Mouse (Mus musculus) erythroblast, adult 5-6 weeks (primary cell): ENCODE measurements around the gene Osgep. TPM values are rescaled to one million over a fixed set of nuclear protein-coding genes. Genes with fewer than 3 reads are reported as not detected.
"Not testable (repeated sequence)": the region's sequence is repeated elsewhere in the genome, so short reads cannot be mapped to it uniquely, and the experiment has no call there.

Source experiments
- ATAC-seq: replicated peaks from 2 replicates; pipeline ENCODE4 v1.8.0; 2016; ENCODE audit warnings: moderate number of reproducible peaks, mild to moderate bottlenecking, moderate TSS enrichment, inconsistent platforms; ENCODE audit not compliant: poor library complexity, low FRiP score, severe bottlenecking
- total RNA-seq, 2 experiments: library from RNA; stranded (forward) in 1 of 2; stranded (reverse) in 1 of 2; fragments of 150-400 nt in 1 of 2; fragments of 200-764, 138-1000 nt in 1 of 2; gene quantifications; 2 replicates each; pipeline versions ENCODE4 v1.2.3 to v1.2.4; 2015 to 2017; ENCODE audit warnings: low replicate concordance in 2 of 2

Gene Osgep
- total RNA-seq (2015; ENCODE audit: low replicate concordance), result 6.5 and 19.2 TPM in 2 replicates
- 13.0 and 13.4 TPM in 2 replicates for total RNA-seq (2017; ENCODE audit: low replicate concordance)

DNA sequence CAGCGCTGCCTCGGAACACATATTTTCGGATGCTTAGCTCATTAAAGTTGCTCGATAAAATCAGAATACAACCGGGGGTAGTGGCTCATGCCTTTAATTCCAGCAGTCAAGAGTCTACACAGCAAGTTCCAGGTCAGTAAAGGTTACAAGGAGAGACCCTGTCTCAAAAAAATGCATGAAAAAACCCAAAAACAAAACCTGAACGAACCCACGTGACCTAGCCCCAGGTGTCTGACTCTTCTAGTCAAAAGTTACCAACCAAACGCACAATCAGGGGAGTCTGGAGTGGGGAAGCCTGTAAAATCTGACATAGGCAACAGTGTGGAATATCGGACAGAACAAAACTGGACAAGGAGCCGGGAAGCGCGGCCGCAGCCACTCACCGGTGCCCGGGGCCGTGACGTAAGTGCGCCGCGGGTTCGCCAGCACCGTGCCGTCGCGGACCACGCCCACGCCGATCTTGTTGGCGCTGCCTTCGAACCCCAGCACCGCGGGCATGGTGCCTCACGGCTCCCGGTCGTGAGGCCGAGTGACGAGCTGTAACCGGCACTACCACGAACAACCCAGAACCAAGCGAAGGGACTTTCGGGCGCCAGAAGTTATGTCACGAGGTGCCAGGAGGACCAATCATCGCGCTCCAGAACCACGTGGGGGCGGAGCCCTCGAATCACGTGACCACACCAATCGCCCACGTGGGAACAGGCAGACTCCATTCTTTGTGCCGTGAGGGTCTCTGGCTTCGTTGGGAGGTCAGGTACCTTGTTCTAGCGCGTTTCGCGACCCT lies at the start of gene Osgep, which contains the start of gene Apex1:
TSS of gene Osgep (minus strand) at position 613 of the 784 bp plus-strand sequence.
TSS of gene Apex1 (plus strand) at position 688 of the 784 bp plus-strand sequence.
- peak; percentile 89 for ATAC-seq

DNA sequence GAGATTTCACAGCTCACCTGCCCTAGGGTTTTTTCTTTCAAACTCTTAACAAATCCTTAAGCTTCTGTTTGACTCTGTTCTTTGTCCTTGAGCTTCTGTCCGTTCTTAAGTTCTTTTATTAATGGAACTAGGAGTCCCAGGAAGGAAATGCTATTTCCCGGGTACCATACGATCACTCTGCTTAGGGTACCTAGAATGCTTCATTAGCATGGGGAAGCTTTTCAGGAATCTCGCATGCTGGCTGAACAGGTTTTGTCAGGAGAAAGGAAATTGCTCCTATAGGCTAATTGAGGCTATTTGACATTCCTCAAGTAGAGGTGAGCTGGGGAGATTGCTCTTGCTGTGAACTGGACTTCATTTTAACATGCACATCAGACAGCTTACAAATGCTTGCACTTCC lies 49.0 kb upstream of the Osgep start:
- ATAC-seq, result no peak

DNA sequence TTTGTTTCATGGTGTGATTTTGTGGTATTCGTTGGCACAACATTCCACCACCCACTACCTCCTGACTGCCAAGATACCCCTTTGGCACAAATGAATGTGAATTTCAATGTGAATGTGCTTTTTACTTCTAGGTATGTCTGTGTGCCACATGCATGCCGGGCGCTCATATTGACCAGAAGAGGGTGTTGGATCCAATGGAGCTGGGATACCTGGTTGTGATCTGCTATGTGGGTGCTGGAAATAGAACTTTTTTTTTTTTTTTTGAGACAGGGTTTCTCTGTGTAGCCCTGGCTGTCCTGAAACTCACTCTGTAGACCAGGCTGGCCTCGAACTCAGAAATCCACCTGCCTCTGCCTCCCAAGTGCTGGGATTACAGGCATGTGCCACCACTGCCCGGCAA lies 48.4 kb upstream of the Osgep start:
- ATAC-seq, result not testable (repeated sequence)

DNA sequence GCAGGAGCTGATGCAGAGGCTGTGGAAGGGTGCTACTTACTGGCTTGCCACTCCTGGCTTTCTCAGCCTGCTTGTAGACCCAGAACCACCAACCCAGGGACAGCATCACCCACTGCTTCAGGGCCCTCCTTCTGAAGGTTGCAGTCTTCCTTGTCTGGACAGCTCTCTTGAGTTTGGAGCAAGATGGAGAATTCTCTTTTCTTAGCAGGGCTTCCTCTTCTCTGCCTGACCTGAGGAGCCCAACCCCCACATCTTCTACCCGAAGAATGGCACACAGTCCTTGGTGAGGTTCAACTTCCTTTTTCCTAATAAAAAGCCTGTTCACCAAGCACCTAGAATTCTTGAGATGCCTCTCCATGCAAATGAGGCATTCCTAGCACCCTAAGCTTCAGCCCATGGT lies 46.1 kb upstream of the Osgep start:
- ATAC-seq, result no peak

DNA sequence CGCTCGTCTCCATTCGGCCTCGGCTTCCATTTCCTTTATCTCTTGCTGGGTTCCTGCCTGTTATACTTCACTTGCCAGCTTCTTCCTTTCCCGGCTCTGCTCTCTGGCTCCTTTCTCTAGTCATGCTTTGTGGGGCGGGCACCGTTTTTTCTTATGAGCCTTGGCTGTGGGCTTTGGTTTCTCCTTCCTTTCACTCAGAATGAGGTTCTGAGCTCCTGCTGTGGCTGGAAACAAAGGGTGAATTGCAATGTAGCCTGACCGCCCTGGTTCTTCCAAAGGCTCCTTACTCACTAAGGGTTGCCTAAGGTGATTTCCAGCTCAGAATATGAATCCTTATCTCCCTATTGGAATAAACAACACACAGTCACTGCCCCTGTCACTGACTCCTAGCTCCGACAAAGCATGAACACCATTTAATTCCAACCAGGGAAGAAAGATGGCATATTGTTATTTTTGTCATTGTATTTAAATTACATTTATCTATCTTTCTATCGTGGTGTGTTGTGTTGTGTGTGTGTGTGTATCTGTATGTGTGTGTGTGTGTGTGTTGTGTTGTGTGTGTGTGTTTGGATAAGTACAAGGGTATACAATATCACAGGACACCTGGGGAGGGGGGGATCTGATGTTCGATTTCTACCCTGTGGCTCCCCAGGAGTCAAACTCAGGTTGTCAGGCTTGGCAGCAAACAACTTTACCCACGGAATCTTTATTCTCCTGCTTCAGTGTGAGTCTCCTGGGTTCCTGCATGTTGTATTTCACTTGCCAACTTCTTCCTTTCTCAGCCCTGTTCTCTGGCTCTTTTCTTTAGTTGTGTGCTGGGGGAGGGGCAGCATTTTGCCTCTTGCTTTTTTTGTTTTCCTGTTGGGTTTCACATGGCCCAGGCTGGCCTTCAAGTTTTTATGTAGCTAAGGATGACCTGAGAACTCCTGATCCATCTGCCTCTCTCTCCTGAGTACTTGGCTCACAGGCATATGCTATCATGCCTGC lies 45.2 kb upstream of the Osgep start:
- ATAC-seq, result peak; percentile 37; the same call in 1 of the 2 replicates

DNA sequence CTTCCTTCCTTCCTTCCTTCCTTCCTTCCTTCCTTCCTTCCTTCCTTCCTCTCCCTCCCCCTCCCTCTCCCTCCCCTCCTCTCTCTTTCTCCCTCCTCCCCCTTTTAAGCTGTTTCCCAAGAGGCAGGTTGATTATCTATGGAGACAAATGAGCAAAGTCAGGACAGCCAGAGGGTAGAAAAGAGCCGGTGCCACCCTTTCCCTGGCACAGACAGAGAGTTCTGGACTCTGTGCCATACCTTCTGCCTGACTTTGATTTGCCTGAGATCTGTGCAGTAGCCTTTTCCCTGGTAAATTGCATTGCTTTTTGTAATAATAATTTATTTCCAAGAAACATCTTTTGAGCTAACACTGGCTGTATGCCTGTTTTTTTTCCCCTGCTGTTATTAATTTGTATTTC lies 44.3 kb upstream of the Osgep start:
- ATAC-seq, result no peak

DNA sequence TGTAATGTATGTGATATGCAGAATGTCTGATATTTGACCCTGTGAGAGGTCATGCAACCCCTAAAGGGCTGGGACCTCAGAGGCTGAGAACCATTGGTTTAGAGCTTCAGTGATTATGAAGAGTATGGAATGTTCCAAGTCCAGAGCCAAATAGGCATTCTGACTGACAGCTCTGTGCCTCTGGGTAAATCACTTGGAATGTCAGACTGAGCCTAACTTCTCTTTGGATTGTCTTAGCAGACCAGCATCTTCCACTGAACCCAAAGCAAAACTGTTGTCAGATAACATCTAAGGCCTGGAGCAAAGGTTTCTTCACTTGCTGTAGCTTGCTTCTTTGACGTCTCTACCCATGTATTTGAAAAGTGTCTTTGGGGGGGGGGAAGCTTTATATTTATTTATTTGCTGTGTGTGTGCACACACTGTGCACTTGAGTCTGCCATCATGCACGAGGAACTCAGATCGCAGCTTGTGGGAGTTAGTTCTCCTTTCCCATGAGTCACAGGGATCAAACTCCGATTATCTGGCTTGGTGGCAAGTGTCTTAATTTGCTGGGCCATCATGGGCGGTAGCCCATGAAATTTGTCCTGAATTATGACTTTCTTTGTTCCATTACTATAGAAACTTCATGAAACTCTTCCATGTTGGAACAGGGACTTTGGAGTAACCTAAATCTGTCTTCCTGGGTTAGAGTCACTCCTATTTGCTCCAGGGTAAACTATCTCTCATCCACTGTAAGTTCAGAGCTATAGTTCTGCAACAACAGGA lies 43.7 kb upstream of the Osgep start:
- ATAC-seq, result no peak

DNA sequence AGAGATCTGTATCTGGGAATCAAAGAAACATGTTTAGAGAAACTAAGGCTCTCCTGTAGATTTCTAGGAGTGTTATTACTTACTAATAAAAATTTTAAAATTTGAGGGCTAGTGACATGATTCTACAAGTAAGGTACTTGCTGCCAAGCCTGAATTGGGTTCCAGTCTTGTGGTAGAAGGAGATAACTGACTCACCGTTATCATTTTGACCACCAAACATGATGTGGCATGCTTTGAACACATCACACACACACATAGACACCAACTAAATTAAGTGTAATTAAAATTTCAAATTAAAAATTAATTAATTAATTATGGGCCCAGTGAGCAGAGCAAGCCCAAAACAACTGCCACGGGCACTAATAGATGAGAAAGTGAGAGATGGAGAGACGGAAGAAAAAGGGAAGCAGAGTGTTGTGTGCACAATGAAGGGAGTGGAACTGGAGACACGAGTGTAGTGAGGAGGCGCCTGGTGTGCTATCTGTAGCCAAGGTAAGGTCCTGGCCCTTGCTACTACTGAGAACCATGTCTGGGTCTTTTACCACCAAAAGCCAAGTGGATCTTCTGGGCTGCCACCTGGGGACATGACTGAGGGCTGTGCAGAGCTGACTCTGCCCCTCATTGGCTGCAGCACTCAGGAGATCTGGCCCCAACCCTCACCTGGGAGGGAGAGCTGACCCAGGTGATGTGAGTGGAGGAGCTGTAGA lies 33.7 kb upstream of the Osgep start:
- peak; percentile 63 for ATAC-seq

DNA sequence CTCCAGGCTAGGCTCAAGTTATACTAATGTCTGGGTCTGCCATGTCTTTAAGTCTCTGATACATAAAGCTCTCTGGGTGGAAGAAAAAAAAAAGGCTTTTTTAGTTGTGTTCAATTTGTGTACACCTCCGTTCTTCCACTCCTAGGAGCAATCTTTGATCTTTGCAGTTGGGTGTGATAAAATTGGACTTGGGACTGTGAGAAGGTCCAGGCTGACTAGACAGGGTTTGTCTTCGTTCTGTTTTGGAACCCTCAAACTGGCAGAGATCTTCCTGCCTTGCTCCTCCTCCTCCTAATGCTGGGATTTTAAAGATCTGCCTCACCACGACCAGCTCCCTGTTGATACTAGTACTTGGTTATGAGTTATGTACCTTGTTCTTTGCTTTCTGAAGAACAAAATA lies 32.5 kb upstream of the Osgep start:
- ATAC-seq, result peak; percentile 26

DNA sequence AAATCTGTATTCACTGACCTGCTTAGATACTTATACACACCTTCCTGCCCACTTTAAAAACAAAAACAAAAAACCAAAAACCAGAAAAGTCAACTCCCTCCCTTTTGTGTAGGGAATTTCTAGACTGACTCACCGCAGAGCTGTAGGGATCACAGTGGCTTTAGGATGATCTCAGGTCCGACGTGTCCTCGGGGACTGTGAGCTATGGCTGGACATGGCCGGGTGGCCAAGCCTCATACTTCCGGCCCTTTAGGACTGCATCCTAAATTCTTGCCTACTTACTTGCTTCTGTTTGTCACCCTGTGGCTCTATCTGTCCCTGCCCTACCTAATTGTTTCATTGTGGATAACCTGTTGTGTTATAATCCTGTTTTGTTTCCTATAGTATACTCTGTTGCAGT lies 32.0 kb upstream of the Osgep start:
- ATAC-seq, result not testable (repeated sequence)

DNA sequence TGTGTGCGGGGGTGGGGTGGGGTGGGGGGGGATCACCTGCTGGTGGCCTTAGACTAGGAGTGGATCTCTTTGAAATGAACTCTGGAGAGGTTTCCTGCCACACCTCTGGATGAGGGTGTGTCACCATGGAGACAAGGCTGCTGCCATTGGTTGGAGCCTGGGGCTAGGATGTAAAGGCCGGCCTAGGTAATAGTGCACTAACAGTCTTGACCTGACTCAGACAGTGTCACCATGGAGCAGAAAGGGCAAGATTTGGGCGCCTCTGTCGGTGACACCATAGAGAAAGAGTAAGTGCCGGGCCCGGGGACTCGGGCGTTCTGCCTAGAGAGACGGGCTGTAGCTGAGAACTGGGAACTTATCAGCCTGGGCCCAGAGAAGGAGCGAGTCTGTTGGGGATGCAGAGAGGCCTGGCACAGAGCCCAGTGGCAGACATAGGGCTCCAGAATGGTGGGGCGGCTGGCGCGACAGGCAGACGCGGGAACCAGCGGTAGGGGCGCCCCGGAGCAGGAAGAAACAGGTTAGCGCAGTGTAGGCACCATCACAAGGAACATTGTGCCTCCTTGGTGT lies 31.3 kb upstream of the Osgep start, which contains the start of gene Pnp2:
TSS of gene Pnp2 (plus strand) at position 51 of the 567 bp plus-strand sequence.
- ATAC-seq, result peak; percentile 76

DNA sequence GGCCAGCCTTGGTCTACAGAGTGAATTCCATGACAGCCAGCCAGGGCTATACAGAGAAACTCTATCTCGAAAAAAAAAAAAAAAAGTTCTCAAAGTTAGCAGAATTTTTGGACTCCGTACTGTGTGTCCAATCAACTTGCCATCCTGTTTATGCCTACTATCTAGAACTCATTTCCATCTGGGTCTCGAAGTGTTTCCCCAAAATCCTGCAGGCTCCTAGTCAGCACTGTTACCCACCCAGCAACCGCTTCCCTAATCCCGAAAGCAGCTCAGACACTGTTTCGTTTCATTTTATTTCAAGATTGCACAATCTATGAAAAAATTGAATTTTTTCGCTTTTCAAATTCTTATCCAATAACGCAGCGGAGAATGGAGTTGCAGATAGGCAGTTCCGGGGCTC lies 30.8 kb upstream of the Osgep start:
- ATAC-seq, result no peak

DNA sequence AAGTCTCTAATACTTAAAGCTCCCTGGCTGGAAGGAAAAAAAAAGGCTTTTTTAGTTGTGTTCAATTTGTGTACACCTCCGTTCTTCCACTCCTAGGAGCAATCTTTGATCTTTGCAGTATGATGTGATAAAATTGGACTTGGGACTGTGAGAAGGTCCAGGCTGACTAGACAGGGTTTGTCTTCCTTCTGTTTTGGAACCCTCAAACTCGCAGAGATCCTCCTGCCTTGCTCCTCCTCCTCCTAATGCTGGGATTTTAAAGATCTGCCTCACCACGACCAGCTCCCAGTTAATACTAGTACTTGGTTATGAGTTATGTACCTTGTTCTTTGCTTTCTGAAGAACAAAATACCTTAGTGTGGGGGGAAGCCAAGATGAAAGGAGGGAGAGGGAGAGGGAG lies 20.8 kb upstream of the Osgep start:
- ATAC-seq, result peak; percentile 26

DNA sequence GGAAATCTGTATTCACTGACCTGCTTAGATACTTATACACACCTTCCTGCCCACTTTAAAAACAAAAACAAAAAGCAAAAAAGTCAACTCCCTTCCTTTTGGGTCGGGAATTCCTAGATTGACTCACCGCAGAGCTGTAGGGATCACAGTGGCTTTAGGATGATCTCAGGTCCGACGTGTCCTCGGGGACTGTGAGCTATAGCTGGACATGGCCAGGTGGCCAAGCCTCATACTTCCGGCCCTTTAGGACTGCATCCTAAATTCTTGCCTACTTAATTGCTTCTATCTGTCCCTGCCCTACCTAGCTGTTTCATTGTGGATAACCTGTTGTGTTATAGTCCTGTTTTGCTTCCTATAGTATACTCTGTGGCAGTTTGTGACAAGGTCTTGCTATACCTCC lies 20.4 kb upstream of the Osgep start:
- 0 out of 2 replicates have a peak, but pooled peaks have one; percentile 11 for ATAC-seq

DNA sequence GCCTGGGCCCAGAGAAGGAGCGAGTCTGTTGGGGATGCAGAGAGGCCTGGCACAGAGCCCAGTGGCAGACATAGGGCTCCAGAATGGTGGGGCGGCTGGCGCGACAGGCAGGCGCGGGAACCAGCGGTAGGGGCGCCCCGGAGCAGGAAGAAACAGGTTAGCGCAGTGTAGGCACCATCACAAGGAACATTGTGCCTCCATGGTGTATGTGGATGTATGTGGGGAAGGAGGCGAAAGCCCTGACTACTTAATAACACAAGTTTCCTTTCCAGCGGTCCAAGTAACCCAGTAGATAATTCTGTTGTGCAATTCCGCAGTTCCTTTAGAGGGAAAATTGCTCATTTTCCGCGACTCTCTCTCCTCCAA lies 20.0 kb upstream of the Osgep start:
- peak; percentile 78 for ATAC-seq

DNA sequence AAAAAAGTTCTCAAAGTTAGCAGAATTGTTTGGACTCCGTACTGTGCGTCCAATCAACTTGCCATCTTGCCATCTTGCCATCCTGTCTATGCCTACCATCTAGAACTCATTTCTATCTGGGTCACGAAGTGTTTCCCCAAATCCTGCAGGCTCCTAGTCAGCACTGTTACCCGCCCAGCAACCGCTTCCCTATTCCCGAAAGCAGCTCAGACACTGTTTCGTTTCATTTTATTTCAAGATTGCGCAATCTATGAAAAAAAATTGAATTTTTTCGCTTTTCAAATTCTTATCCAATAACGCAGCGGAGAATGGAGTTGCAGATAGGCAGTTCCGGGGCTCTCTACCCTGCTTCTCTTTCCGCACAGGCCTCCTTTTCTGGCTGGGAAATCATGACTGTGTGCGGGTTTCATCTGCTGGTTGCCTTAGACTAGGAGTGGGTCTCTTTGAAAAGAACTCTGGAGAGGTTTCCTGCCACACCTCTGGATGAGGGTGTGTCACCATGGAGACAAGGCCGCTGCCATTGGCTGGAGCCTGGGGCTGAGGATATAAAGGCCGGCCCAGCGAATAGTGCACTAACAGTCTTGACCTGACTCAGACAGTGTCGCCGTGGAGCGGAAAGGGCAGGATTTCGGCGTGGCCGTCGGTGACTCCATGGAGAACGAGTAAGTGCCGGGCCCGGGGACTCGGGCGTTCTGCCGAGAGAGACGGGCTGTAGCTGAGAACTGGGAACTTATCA lies 19.4 kb upstream of the Osgep start, which contains the start of gene Gm49342:
TSS of gene Gm49342 (plus strand) at position 586 of the 736 bp plus-strand sequence.
- ATAC-seq, result peak; percentile 88

DNA sequence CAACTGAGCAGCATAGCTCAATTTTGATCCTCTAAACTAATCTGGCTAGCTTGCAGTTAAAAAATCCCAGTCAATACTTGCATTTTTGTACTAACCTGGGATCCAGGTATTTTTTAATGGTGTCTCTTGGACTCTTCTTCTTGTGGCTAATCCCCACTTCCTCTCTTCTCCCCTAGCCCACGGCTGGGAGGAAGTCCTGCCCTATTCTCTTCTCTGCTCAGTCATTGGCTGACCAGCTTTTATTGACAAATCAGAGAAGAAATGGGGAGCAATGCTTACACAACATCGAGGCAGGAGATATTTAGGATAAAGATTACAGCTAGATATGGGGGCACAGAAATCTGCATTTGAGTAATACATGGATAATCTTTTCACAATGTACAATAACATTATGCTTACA lies 14.2 kb upstream of the Osgep start:
- ATAC-seq, result no peak
